Mouse (Mus musculus): ENCODE measurements around the gene Rabepk. TPM values are rescaled to one million over a fixed set of nuclear protein-coding genes. Genes with fewer than 3 reads are reported as not detected.
A peak's percentile ranks its signal among the peaks of the same experiment; 100 is the strongest.
"Not testable (repeated sequence)": the region's sequence is repeated elsewhere in the genome, so short reads cannot be mapped to it uniquely, and the experiment has no call there.

Rabepk gene
- polyA plus RNA-seq, 1 experiment from 2014 or later = 20.3 TPM

- Histone ChIP-seq H3K9me3 (ENCODE audit: control insufficient read depth, low read length) (no peaks in the 10 kb centered on the region), H3K4me1 (ENCODE audit: control insufficient read depth, insufficient read depth, low read length) (no peaks in the 10 kb centered on the region), H3K9ac (replicated peaks; ENCODE audit: low read length) (no peak overlapping the region), H3K36me3 (ENCODE audit: control insufficient read depth, insufficient read depth, low read length) (peaks cover 71% of the 10 kb centered on the region), H3K27ac (replicated peaks; ENCODE audit: low read depth, low read length) (no peak overlapping the region), H3K27me3 (ENCODE audit: control insufficient read depth, insufficient read depth, low read length) (no peaks in the 10 kb centered on the region), H3K4me2 (ENCODE audit: low read length) (no peak overlapping the region), H3K4me3 (replicated peaks; ENCODE audit: low read depth, low read length) (no peak overlapping the region)
- no peak for DNase-seq
- ATAC-seq (ENCODE audit: low FRiP score, low TSS enrichment) = no peak
- WGBS = 94% methylated on average over 3 of the region's 3 CpGs
Measured at GRCm38 (mm10) chr2:34810775-34811174, 11.1 kb upstream of the Rabepk start.

GRCm38 (mm10) chr2:34809568-34809967 lies 9.9 kb upstream of the Rabepk start:
- H3K27ac ChIP-seq (replicated peaks; ENCODE audit: low read depth, low read length) = no peak overlapping the region
- no peak for ATAC-seq (ENCODE audit: low FRiP score, low TSS enrichment)
- no peak for DNase-seq
- H3K9ac ChIP-seq (replicated peaks; ENCODE audit: low read length) = no peak overlapping the region
- WGBS = 98% methylated on average over 1 of the region's 1 CpGs
- H3K27me3 ChIP-seq (ENCODE audit: control insufficient read depth, insufficient read depth, low read length) = no peaks in the 10 kb centered on the region
- H3K4me2 ChIP-seq (ENCODE audit: low read length) = no peak overlapping the region
- no peaks in the 10 kb centered on the region for H3K4me1 ChIP-seq (ENCODE audit: control insufficient read depth, insufficient read depth, low read length)
- peaks cover 67% of the 10 kb centered on the region for H3K36me3 ChIP-seq (ENCODE audit: control insufficient read depth, insufficient read depth, low read length)
- H3K9me3 ChIP-seq (ENCODE audit: control insufficient read depth, low read length) = no peaks in the 10 kb centered on the region
- H3K4me3 ChIP-seq (replicated peaks; ENCODE audit: low read depth, low read length) = no peak overlapping the region

DNA sequence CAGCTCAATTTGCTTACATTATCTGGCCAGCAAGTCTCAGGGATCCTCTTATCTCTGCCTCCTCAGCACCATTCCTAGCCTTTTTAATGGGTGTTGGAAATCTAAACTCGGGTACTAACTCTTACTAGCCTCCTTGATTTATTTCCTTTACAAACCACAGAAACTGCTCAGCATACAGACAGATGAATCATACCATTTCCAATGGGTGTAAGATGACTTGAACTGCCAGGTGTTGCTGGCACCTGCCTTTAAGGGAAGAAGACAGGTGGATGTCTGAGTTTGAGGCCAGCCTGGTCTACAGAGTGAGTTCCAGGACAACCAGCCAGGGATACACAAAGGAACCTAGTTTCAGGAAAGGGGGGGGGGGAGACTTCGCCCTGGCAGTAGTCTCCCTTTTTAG lies 8.3 kb upstream of the Rabepk start:
- Histone ChIP-seq H3K36me3 (ENCODE audit: control insufficient read depth, insufficient read depth, low read length) (peaks cover 53% of the 10 kb centered on the region), H3K4me2 (ENCODE audit: low read length) (no peak overlapping the region), H3K4me3 (replicated peaks; ENCODE audit: low read depth, low read length) (no peak overlapping the region), H3K27me3 (ENCODE audit: control insufficient read depth, insufficient read depth, low read length) (no peaks in the 10 kb centered on the region), H3K9ac (replicated peaks; ENCODE audit: low read length) (no peak overlapping the region), H3K4me1 (ENCODE audit: control insufficient read depth, insufficient read depth, low read length) (peaks cover 6% of the 10 kb centered on the region), H3K27ac (replicated peaks; ENCODE audit: low read depth, low read length) (no peak overlapping the region), H3K9me3 (ENCODE audit: control insufficient read depth, low read length) (no peaks in the 10 kb centered on the region)
- WGBS = 91% methylated on average over 2 of the region's 2 CpGs
- DNase-seq = no peak
- no peak for ATAC-seq (ENCODE audit: low FRiP score, low TSS enrichment)

- Histone ChIP-seq H3K4me3 (replicated peaks; ENCODE audit: low read depth, low read length) (no peak overlapping the region), H3K9me3 (ENCODE audit: control insufficient read depth, low read length) (no peaks in the 10 kb centered on the region), H3K9ac (replicated peaks; ENCODE audit: low read length) (no peak overlapping the region), H3K36me3 (ENCODE audit: control insufficient read depth, insufficient read depth, low read length) (peaks cover 28% of the 10 kb centered on the region), H3K27me3 (ENCODE audit: control insufficient read depth, insufficient read depth, low read length) (no peaks in the 10 kb centered on the region), H3K27ac (replicated peaks; ENCODE audit: low read depth, low read length) (no peak overlapping the region), H3K4me1 (ENCODE audit: control insufficient read depth, insufficient read depth, low read length) (peaks cover 6% of the 10 kb centered on the region), H3K4me2 (ENCODE audit: low read length) (no peak overlapping the region)
- WGBS = 93% methylated on average over 10 of the region's 10 CpGs
- no peak for ATAC-seq (ENCODE audit: low FRiP score, low TSS enrichment)
- no peak for DNase-seq
Measured at GRCm38 (mm10) chr2:34805364-34805950, 5.7 kb upstream of the Rabepk start.

GRCm38 (mm10) chr2:34804815-34805214 lies 5.1 kb upstream of the Rabepk start:
- peaks cover 6% of the 10 kb centered on the region for H3K4me1 ChIP-seq (ENCODE audit: control insufficient read depth, insufficient read depth, low read length)
- DNase-seq (no peak), ATAC-seq (ENCODE audit: low FRiP score, low TSS enrichment) (no peak)
- H3K9ac ChIP-seq (replicated peaks; ENCODE audit: low read length) = no peak overlapping the region
- H3K27me3 ChIP-seq (ENCODE audit: control insufficient read depth, insufficient read depth, low read length) = no peaks in the 10 kb centered on the region
- H3K27ac ChIP-seq (replicated peaks; ENCODE audit: low read depth, low read length) = no peak overlapping the region
- 85% methylated on average over 1 of the region's 1 CpGs for WGBS
- peaks cover 23% of the 10 kb centered on the region for H3K36me3 ChIP-seq (ENCODE audit: control insufficient read depth, insufficient read depth, low read length)
- no peaks in the 10 kb centered on the region for H3K9me3 ChIP-seq (ENCODE audit: control insufficient read depth, low read length)
- H3K4me2 ChIP-seq (ENCODE audit: low read length) = no peak overlapping the region
- no peak overlapping the region for H3K4me3 ChIP-seq (replicated peaks; ENCODE audit: low read depth, low read length)

- Histone ChIP-seq H3K27ac (replicated peaks; ENCODE audit: low read depth, low read length) (no peak overlapping the region), H3K36me3 (ENCODE audit: control insufficient read depth, insufficient read depth, low read length) (peaks cover 18% of the 10 kb centered on the region), H3K4me1 (ENCODE audit: control insufficient read depth, insufficient read depth, low read length) (peaks cover 6% of the 10 kb centered on the region), H3K9ac (replicated peaks; ENCODE audit: low read length) (no peak overlapping the region), H3K4me2 (ENCODE audit: low read length) (no peak overlapping the region), H3K27me3 (ENCODE audit: control insufficient read depth, insufficient read depth, low read length) (no peaks in the 10 kb centered on the region), H3K4me3 (replicated peaks; ENCODE audit: low read depth, low read length) (no peak overlapping the region), H3K9me3 (ENCODE audit: control insufficient read depth, low read length) (no peaks in the 10 kb centered on the region)
- WGBS = 97% methylated on average over 2 of the region's 2 CpGs
- DNase-seq (no peak), ATAC-seq (ENCODE audit: low FRiP score, low TSS enrichment) (no peak)
Measured at GRCm38 (mm10) chr2:34804172-34804571, 4.5 kb upstream of the Rabepk start.

- no peak overlapping the region for H3K27ac ChIP-seq (replicated peaks; ENCODE audit: low read depth, low read length)
- no peaks in the 10 kb centered on the region for H3K27me3 ChIP-seq (ENCODE audit: control insufficient read depth, insufficient read depth, low read length)
- DNase-seq (no peak), ATAC-seq (ENCODE audit: low FRiP score, low TSS enrichment) (no peak)
- 76% methylated on average over 3 of the region's 3 CpGs for WGBS
- H3K4me1 ChIP-seq (ENCODE audit: control insufficient read depth, insufficient read depth, low read length) = peaks cover 6% of the 10 kb centered on the region
- H3K4me2 ChIP-seq (ENCODE audit: low read length) = peak overlapping the region; percentile 81
- 0 out of 2 replicates have a peak overlapping the region, but pooled peaks have one; percentile 7 for H3K4me3 ChIP-seq (replicated peaks; ENCODE audit: low read depth, low read length)
- H3K36me3 ChIP-seq (ENCODE audit: control insufficient read depth, insufficient read depth, low read length) = peaks cover 18% of the 10 kb centered on the region; the same call in 1 of the 2 replicates
- no peak overlapping the region for H3K9ac ChIP-seq (replicated peaks; ENCODE audit: low read length)
- H3K9me3 ChIP-seq (ENCODE audit: control insufficient read depth, low read length) = no peaks in the 10 kb centered on the region
Measured at GRCm38 (mm10) chr2:34803746-34804145, 4.0 kb upstream of the Rabepk start.

- H3K9ac ChIP-seq (replicated peaks; ENCODE audit: low read length) = peak overlapping the region; percentile 81
- peak; percentile 19 for DNase-seq
- under 1% methylated on average over 29 of the region's 32 CpGs for WGBS
Measured at GRCm38 (mm10) chr2:34802565-34803245, 3.0 kb upstream of the Rabepk start.

More at GRCm38 (mm10) chr2:34802565-34803245, 3.0 kb upstream of the Rabepk start:
- not testable (repeated sequence) for H3K27me3 ChIP-seq (ENCODE audit: control insufficient read depth, insufficient read depth, low read length); H3K4me1 ChIP-seq (ENCODE audit: control insufficient read depth, insufficient read depth, low read length); H3K9me3 ChIP-seq (ENCODE audit: control insufficient read depth, low read length)
- Histone ChIP-seq H3K36me3 (ENCODE audit: control insufficient read depth, insufficient read depth, low read length) (peaks cover 14% of the 10 kb centered on the region; the same call in 1 of the 2 replicates), H3K4me2 (ENCODE audit: low read length) (peak overlapping the region; percentile 81), H3K27ac (replicated peaks; ENCODE audit: low read depth, low read length) (peak overlapping the region; percentile 88), H3K4me3 (replicated peaks; ENCODE audit: low read depth, low read length) (peak overlapping the region; percentile 59)
- peak; percentile 59 for ATAC-seq (ENCODE audit: low FRiP score, low TSS enrichment)
